Mouse (Mus musculus) neural tube, embryonic 13.5 days (tissue): ENCODE results near the gene Cebpe. TPM values are rescaled to one million over a fixed set of nuclear protein-coding genes. Genes with fewer than 3 reads are reported as not detected.

Source experiments
- ATAC-seq: fragments of 200-750 bp; cut with Nextera tagmentation; 2 replicates; pipeline ENCODE4 v1.8.0; 2017; ENCODE audit warnings: low read depth, mild to moderate bottlenecking, moderate TSS enrichment, moderate library complexity
- H3K27ac ChIP-seq: fragments of 300-500 bp; sonication (generic); replicated peaks from 2 replicates; pipeline ENCODE4 v1.5.1; 2015; ENCODE audit warnings: moderate library complexity, mild to moderate bottlenecking, inconsistent platforms
- H3K27me3 ChIP-seq: fragments of 300-500 bp; sonication (generic); 2 replicates; pipeline ENCODE4 v1.6.1; 2015; ENCODE audit warnings: mild to moderate bottlenecking, inconsistent platforms
- H3K36me3 ChIP-seq: fragments of 300-500 bp; sonication (generic); 2 replicates; pipeline ENCODE4 v1.6.1; 2015; ENCODE audit warnings: mild to moderate bottlenecking, inconsistent platforms
- H3K4me1 ChIP-seq: fragments of 300-500 bp; sonication (generic); replicated peaks from 2 replicates; pipeline ENCODE4 v1.6.1; 2015; ENCODE audit warnings: inconsistent platforms
- H3K4me2 ChIP-seq: fragments of 300-500 bp; sonication (generic); 2 replicates; pipeline ENCODE4 v1.6.1; 2015; ENCODE audit warnings: inconsistent platforms, mild to moderate bottlenecking, moderate library complexity
- H3K4me3 ChIP-seq: fragments of 300-500 bp; sonication (generic); 2 replicates; pipeline ENCODE4 v1.5.1; 2015; ENCODE audit warnings: mild to moderate bottlenecking, inconsistent platforms
- H3K9ac ChIP-seq: fragments of 300-500 bp; sonication (generic); 2 replicates; pipeline ENCODE4 v1.6.1; 2015; ENCODE audit warnings: moderate library complexity, mild to moderate bottlenecking, inconsistent platforms
- H3K9me3 ChIP-seq: fragments of 300-500 bp; sonication (generic); 2 replicates; pipeline ENCODE4 v1.6.1; 2016; ENCODE audit warnings: inconsistent platforms
- WGBS: fragments of 180-500 bp; shearing (Covaris S2); methylation state at CpG from one replicate; pipeline ENCODE4 v1.1.7; 2015; 5-methylcytosine and 5-hydroxymethylcytosine counted together
- polyA plus RNA-seq: library from polyadenylated mRNA; unstranded; fragments of >200 nt; fragmentation: Nextera tagmentation; extraction: Ambion mirVana; gene quantifications from 2 replicates; pipeline ENCODE4 v1.2.1, GENCODE M21; 2015

Gene Cebpe
- polyA plus RNA-seq, 1 experiment from 2014 or later: not detected

DNA sequence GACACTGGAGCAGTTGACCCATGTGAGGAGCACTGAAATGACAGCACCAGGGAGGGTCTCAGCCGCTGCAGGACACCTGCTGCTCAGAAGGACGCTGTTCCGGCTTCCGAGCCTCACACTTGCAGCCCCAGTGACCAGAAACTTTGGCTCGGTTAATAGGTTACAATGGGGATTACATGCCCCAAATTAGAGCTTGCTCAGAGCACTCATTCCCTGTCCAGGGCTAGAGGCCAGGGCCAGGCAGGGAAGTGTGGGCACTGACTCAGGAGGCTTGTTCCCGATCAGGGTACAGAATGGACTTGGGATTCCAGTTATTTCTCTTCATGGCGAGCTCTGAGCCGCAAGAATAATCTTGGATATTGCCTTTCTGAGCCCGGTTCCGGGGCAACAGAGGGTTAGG is 25.7 kb upstream of the Cebpe start:
- ATAC-seq: no peak
- no peak overlapping the region for H3K4me2 ChIP-seq
- no peaks in the 10 kb centered on the region for H3K27me3 ChIP-seq
- peaks cover 13% of the 10 kb centered on the region for H3K4me1 ChIP-seq
- H3K27ac ChIP-seq: no peak overlapping the region
- H3K36me3 ChIP-seq: no peaks in the 10 kb centered on the region
- H3K9ac ChIP-seq: no peak overlapping the region
- 72% methylated on average over 10 of the region's 10 CpGs for WGBS
- H3K9me3 ChIP-seq: no peaks in the 10 kb centered on the region
- H3K4me3 ChIP-seq: no peak overlapping the region

- H3K27ac ChIP-seq: peak overlapping the region; percentile 56
- WGBS: 68% methylated on average over 14 of the region's 14 CpGs
- peak; percentile 69; the same call in 1 of the 2 replicates for ATAC-seq
These were observed 24.9 kb upstream of the Cebpe start for GRCm38 (mm10) chr14:54736555-54737552.

DNA sequence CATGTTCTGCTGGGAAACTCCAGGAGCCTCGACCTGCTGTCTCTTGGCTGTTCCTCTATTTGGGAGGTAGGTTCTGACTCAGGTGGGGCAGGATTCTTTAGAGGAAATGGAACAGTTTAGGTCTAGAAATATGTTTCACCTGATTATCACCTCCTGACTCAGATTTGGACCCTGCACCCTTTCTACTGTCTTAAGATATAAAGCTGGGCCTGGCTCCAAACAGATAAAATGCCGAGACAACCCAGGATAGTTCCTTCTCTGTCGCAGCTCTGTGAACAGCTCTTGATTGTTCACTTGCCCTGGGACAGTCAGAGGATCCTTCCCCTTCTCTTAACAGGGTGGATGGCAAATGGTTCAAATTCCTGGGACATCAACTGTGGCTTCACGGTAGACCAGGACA is 23.2 kb upstream of the Cebpe start:
- H3K4me3 ChIP-seq: no peak overlapping the region
- 85% methylated on average over 4 of the region's 4 CpGs for WGBS
- no peaks in the 10 kb centered on the region for H3K36me3 ChIP-seq
- no peaks in the 10 kb centered on the region for H3K27me3 ChIP-seq
- peaks cover 13% of the 10 kb centered on the region for H3K4me1 ChIP-seq
- H3K4me2 ChIP-seq: no peak overlapping the region
- H3K27ac ChIP-seq: no peak overlapping the region
- H3K9me3 ChIP-seq: no peaks in the 10 kb centered on the region
- no peak for ATAC-seq
- no peak overlapping the region for H3K9ac ChIP-seq

More at GRCm38 (mm10) chr14:54736555-54737552, 24.9 kb upstream of the Cebpe start:
- H3K9ac ChIP-seq: no peak overlapping the region
- no peaks in the 10 kb centered on the region for H3K36me3 ChIP-seq
- H3K4me2 ChIP-seq: no peak overlapping the region
- H3K4me1 ChIP-seq: peaks cover 13% of the 10 kb centered on the region
- no peaks in the 10 kb centered on the region for H3K9me3 ChIP-seq
- H3K27me3 ChIP-seq: no peaks in the 10 kb centered on the region
- H3K4me3 ChIP-seq: no peak overlapping the region

DNA sequence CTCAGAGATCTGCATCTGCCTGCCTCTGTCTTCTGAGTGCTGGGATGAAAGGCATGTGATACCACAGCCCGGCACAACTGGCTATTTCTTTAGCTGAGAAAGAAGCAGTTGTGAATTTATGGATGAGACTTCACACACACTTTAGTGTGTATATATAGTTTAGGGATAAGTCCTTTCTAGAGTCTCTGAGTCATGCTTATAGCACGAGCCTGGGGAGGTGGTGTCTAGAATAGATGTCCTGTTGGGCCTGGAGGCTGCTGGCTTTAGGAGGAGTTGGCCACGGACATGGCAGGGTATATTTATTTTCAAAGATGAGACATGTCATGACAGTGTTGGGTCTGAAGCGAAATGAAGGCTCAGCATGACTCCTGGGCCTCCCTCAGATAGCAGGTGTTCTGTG is 22.0 kb upstream of the Cebpe start:
- H3K4me3 ChIP-seq: no peak overlapping the region
- peaks cover 13% of the 10 kb centered on the region for H3K4me1 ChIP-seq
- H3K27ac ChIP-seq: no peak overlapping the region
- H3K9ac ChIP-seq: no peak overlapping the region
- H3K9me3 ChIP-seq: no peaks in the 10 kb centered on the region
- WGBS: 64% methylated on average over 4 of the region's 4 CpGs
- no peak for ATAC-seq
- H3K4me2 ChIP-seq: no peak overlapping the region
- H3K27me3 ChIP-seq: no peaks in the 10 kb centered on the region
- no peaks in the 10 kb centered on the region for H3K36me3 ChIP-seq

DNA sequence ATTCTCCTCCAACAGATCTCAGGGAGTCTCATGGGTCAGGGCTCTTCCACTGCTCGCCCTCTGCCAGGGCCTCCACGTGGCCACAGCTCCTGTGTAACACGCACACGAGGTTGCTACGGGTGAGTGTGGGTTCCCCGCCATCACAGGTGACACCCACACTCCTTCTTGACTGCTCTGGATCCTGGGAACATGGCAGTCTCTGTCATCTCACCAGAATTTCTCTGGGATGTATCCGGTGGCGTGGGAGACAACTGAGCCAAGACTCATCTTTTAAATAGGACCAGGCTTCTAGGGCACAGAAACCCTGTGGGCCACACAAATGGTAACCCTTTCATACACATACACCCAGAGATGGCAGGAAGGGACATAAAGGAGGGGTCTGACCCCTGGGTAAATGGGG is 20.2 kb upstream of the Cebpe start:
- no peaks in the 10 kb centered on the region for H3K36me3 ChIP-seq
- peaks cover 10% of the 10 kb centered on the region for H3K4me1 ChIP-seq
- H3K9ac ChIP-seq: no peak overlapping the region
- no peaks in the 10 kb centered on the region for H3K9me3 ChIP-seq
- ATAC-seq: no peak
- no peaks in the 10 kb centered on the region for H3K27me3 ChIP-seq
- H3K4me2 ChIP-seq: no peak overlapping the region
- WGBS: 89% methylated on average over 8 of the region's 8 CpGs
- no peak overlapping the region for H3K27ac ChIP-seq
- no peak overlapping the region for H3K4me3 ChIP-seq

DNA sequence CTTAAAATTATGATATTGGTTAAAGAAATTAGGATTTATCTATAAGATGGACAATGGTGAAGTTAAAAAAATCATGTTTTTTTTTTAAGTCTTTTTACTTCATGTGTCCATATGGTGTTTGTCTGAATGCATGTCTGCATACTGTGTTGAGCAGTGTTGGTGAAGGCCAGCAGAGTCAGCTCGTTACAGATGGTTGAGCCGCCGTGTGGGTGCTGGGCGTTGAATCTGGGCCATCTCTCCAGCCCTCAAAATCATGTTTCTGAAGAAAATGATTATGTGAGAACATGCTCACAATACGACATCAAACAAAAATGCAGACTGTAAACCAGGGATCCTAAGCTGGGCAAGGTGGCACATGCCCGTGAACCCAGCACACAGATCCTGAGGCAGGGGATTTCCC is 18.3 kb upstream of the Cebpe start:
- no peak overlapping the region for H3K4me3 ChIP-seq
- WGBS: 94% methylated on average over 6 of the region's 6 CpGs

GRCm38 (mm10) chr14:54728823-54729653 is 17.1 kb upstream of the Cebpe start:
- H3K27ac ChIP-seq: no peak overlapping the region
- no peak for ATAC-seq
- no peaks in the 10 kb centered on the region for H3K27me3 ChIP-seq
- H3K4me2 ChIP-seq: no peak overlapping the region
- 79% methylated on average over 13 of the region's 13 CpGs for WGBS
- no peaks in the 10 kb centered on the region for H3K36me3 ChIP-seq
- no peaks in the 10 kb centered on the region for H3K4me1 ChIP-seq
- H3K9ac ChIP-seq: no peak overlapping the region
- H3K9me3 ChIP-seq: no peaks in the 10 kb centered on the region
- no peak overlapping the region for H3K4me3 ChIP-seq

More for the DNA sequence above, 18.3 kb upstream of the Cebpe start:
- Histone ChIP-seq H3K27ac (no peak overlapping the region), H3K4me1 (no peaks in the 10 kb centered on the region), H3K27me3 (no peaks in the 10 kb centered on the region), H3K9me3 (no peaks in the 10 kb centered on the region), H3K36me3 (no peaks in the 10 kb centered on the region), H3K9ac (no peak overlapping the region), H3K4me2 (no peak overlapping the region)
- ATAC-seq: no peak

GRCm38 (mm10) chr14:54727565-54727964 is 15.6 kb upstream of the Cebpe start:
- no peaks in the 10 kb centered on the region for H3K36me3 ChIP-seq
- H3K27ac ChIP-seq: no peak overlapping the region
- ATAC-seq: no peak
- no peak overlapping the region for H3K4me3 ChIP-seq
- H3K27me3 ChIP-seq: no peaks in the 10 kb centered on the region
- no peaks in the 10 kb centered on the region for H3K4me1 ChIP-seq
- no peak overlapping the region for H3K4me2 ChIP-seq
- 79% methylated on average over 5 of the region's 5 CpGs for whole genome bisulfite sequencing
- H3K9me3 ChIP-seq: no peaks in the 10 kb centered on the region
- no peak overlapping the region for H3K9ac ChIP-seq

- H3K36me3 ChIP-seq: no peaks in the 10 kb centered on the region
- no peak overlapping the region for H3K4me3 ChIP-seq
- 85% methylated on average over 6 of the region's 6 CpGs for WGBS
- H3K4me1 ChIP-seq: no peaks in the 10 kb centered on the region
- no peak overlapping the region for H3K4me2 ChIP-seq
- no peak for ATAC-seq
- H3K9ac ChIP-seq: no peak overlapping the region
- no peaks in the 10 kb centered on the region for H3K9me3 ChIP-seq
- no peaks in the 10 kb centered on the region for H3K27me3 ChIP-seq
- no peak overlapping the region for H3K27ac ChIP-seq
These were observed 12.1 kb upstream of the Cebpe start for GRCm38 (mm10) chr14:54724049-54724448.

DNA sequence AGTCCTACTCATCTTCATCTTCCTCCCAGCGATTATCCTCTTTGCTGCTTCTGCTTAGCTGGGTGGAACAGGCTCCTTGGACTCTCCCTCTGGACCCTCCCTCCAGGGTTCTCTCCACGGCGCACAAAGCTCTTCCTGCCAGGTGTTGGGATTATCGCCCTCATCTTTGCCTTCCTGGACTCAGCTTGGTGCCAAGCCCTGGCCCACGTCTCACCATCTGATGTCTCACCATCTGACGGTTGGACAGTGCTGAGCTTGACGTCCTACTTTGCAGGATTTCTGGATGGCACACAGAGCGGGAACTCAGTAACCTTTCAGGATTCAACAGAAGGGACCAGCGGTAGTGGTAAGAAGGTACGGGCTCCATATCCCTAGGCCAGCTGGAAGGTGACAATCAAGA is 9.7 kb upstream of the Cebpe start:
- H3K36me3 ChIP-seq: no peaks in the 10 kb centered on the region
- WGBS: 82% methylated on average over 10 of the region's 10 CpGs
- H3K4me1 ChIP-seq: no peaks in the 10 kb centered on the region
- no peak overlapping the region for H3K4me2 ChIP-seq
- H3K27ac ChIP-seq: no peak overlapping the region
- H3K27me3 ChIP-seq: no peaks in the 10 kb centered on the region
- no peak overlapping the region for H3K4me3 ChIP-seq
- ATAC-seq: no peak
- H3K9me3 ChIP-seq: no peaks in the 10 kb centered on the region
- H3K9ac ChIP-seq: no peak overlapping the region

GRCm38 (mm10) chr14:54720654-54721350 is 8.8 kb upstream of the Cebpe start:
- Histone ChIP-seq H3K27ac (no peak overlapping the region), H3K27me3 (no peaks in the 10 kb centered on the region), H3K4me1 (no peaks in the 10 kb centered on the region), H3K9me3 (no peaks in the 10 kb centered on the region), H3K4me2 (no peak overlapping the region), H3K36me3 (no peaks in the 10 kb centered on the region), H3K4me3 (no peak overlapping the region), H3K9ac (no peak overlapping the region)
- 96% methylated on average over 7 of the region's 7 CpGs for WGBS
- ATAC-seq: no peak

- Histone ChIP-seq H3K9me3 (no peaks in the 10 kb centered on the region), H3K36me3 (no peaks in the 10 kb centered on the region), H3K27me3 (no peaks in the 10 kb centered on the region), H3K4me3 (no peak overlapping the region), H3K9ac (no peak overlapping the region), H3K4me2 (no peak overlapping the region), H3K27ac (no peak overlapping the region), H3K4me1 (peaks cover 4% of the 10 kb centered on the region)
- ATAC-seq: no peak
- 89% methylated on average over 11 of the region's 11 CpGs for WGBS
These were observed 8.1 kb upstream of the Cebpe start for GRCm38 (mm10) chr14:54720041-54720440.
